Comparison of ENCODE assay signal across 8 mouse cellular contexts in the genomic region with DNA sequence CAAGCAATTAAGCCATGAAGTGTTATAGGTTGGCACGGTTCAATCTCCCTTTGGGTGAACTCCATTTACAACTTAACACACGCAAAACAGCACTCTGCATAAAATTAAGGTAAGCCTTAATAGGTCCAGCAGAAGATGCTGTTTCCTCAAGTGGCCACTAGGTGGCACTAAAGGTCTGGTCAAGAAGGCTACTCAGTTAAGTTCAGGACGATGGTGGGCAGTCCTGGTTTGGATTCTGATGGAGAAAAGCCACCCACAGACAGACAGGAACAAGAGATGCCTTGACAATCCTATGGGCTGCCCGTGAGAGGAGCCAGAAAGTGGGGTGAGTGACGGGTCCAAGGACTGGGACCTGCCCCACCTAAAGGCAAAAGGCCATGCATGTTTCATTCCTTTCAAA. TPM values are rescaled to one million over a fixed set of nuclear protein-coding genes. Genes with fewer than 3 reads are reported as not detected.
DNase-seq lines count a peak whose midpoint lies in the region; ATAC-seq and TF ChIP-seq lines count a peak whose summit lies in the region.

No protein-coding gene starts in this region.

- no peaks in the 10 kb centered on the region for H3K36me3 ChIP-seq in G1E (replicated peaks)
- no peaks in the 10 kb centered on the region for H3K36me3 ChIP-seq in forebrain, embryonic 12.5 days (replicated peaks)

- no peak overlapping the region for H3K4me3 ChIP-seq in G1E (ENCODE audit: low read depth, low read length)
- H3K4me3 ChIP-seq in forebrain, embryonic 12.5 days (replicated peaks) = no peak overlapping the region
- no peak overlapping the region for H3K4me3 ChIP-seq in layer of hippocampus, adult 2 months

- 4% methylated on average over 5 of the region's 5 CpGs for WGBS in forebrain, embryonic 12.5 days

- no peak for DNase-seq in G1E (ENCODE audit: low spot score)
- peak; percentile 83 for DNase-seq in heart, postnatal 4 days
- DNase-seq in layer of hippocampus, adult 2 months (ENCODE audit: low spot score in 2 of 2) = peak; percentile 54 to 79
- peak; percentile 82 for DNase-seq in lung, postnatal 36 days
- peak; percentile 86 for DNase-seq in retina, postnatal 1 day
- DNase-seq in thymus, postnatal 36 days = peak; percentile 46 to 59

- no peak overlapping the region for H3K4me2 ChIP-seq in forebrain, embryonic 12.5 days

- no peak overlapping the region for H3K27ac ChIP-seq in forebrain, embryonic 12.5 days
- H3K27ac ChIP-seq in layer of hippocampus, adult 2 months = no peak overlapping the region

- ATAC-seq in G1E (ENCODE audit: extremely low read depth, insufficient number of reproducible peaks, low FRiP score, poor library complexity, severe bottlenecking) = no peak
- ATAC-seq in cerebellum, adult (ENCODE audit: insufficient number of reproducible peaks, low FRiP score, low TSS enrichment) = peak; percentile 66
- peak; percentile 51; the same call in 1 of the 2 replicates for ATAC-seq in forebrain, embryonic 12.5 days (ENCODE audit: low FRiP score)

- no peaks in the 10 kb centered on the region; the same call in 1 of the 2 replicates for H3K4me1 ChIP-seq in G1E (ENCODE audit: insufficient read depth, low read depth, low read length)
- H3K4me1 ChIP-seq in forebrain, embryonic 12.5 days = no peaks in the 10 kb centered on the region

- H3K9ac ChIP-seq in forebrain, embryonic 12.5 days = no peak overlapping the region

- peaks cover 25% of the 10 kb centered on the region for H3K27me3 ChIP-seq in G1E (ENCODE audit: insufficient read depth, low read length)
- H3K27me3 ChIP-seq in forebrain, embryonic 12.5 days = no peaks in the 10 kb centered on the region

- peak; percentile 87 for TF ChIP-seq CTCF in G1E (IDR thresholded peaks at IDR 0.05; ENCODE audit: low read depth, low read length)
- TF ChIP-seq CTCF in layer of hippocampus, adult 2 months (conservative IDR thresholded peaks at IDR 0.05) = peak; percentile 96

- no peaks in the 10 kb centered on the region for H3K9me3 ChIP-seq in G1E (replicated peaks)
- H3K9me3 ChIP-seq in forebrain, embryonic 12.5 days = no peaks in the 10 kb centered on the region

RNA-seq across cellular contexts. Expression of gene Dnmt3l, which starts 13.6 kb away (rescaled TPM):
- not detected in 2 replicates for total RNA-seq in G1E (2014; fragmentation: Nextera tagmentation)
- 0.16 TPM in 1 of 2 replicates, not detected in the other for total RNA-seq in G1E (2017)
- polyA plus RNA-seq in G1E (2012) = not detected in 2 replicates
- polyA plus RNA-seq in forebrain, embryonic 12.5 days (2016; fragmentation: Nextera tagmentation; extraction: Ambion mirVana) = not detected in 2 replicates
- not detected for total RNA-seq in heart, postnatal 4 days (2021)
- total RNA-seq in layer of hippocampus, adult 2 months (2021) = not detected

RNA-seq across cellular contexts. Expression of gene Aire, which starts 15.3 kb away (rescaled TPM):
- total RNA-seq in G1E (2014; fragmentation: Nextera tagmentation) (not detected in 2 replicates), G1E (2017) (not detected in 2 replicates)
- polyA plus RNA-seq in G1E (2012) = 0.10 and 0.17 TPM in 2 replicates
- 0.11 and 0.19 TPM in 2 replicates for polyA plus RNA-seq in forebrain, embryonic 12.5 days (2016; fragmentation: Nextera tagmentation; extraction: Ambion mirVana)
- total RNA-seq in heart, postnatal 4 days (2021) = not detected
- under 1 TPM; 0.46 to 0.54 TPM for total RNA-seq in layer of hippocampus, adult 2 months (2021)

RNA-seq across cellular contexts. Expression of gene Pfkl, which starts 18.2 kb away (rescaled TPM):
- 38.5 and 48.7 TPM in 2 replicates for total RNA-seq in G1E (2014; fragmentation: Nextera tagmentation)
- total RNA-seq in G1E (2017) = 89.1 and 92.7 TPM in 2 replicates
- 182 and 214 TPM in 2 replicates for polyA plus RNA-seq in G1E (2012)
- polyA plus RNA-seq in forebrain, embryonic 12.5 days (2016; fragmentation: Nextera tagmentation; extraction: Ambion mirVana) = 134 and 135 TPM in 2 replicates
- 100 to 1,000 TPM; 118 to 133 TPM for total RNA-seq in heart, postnatal 4 days (2021)
- total RNA-seq in layer of hippocampus, adult 2 months (2021) = 100 to 1,000 TPM; 232 to 233 TPM

RNA-seq across cellular contexts. Expression of gene Icosl, which starts 41.0 kb away (rescaled TPM):
- not detected in 2 replicates for total RNA-seq in G1E (2014; fragmentation: Nextera tagmentation)
- total RNA-seq in G1E (2017) = 0.12 and 0.22 TPM in 2 replicates
- not detected in 2 replicates for polyA plus RNA-seq in G1E (2012)
- 1.3 and 1.4 TPM in 2 replicates for polyA plus RNA-seq in forebrain, embryonic 12.5 days (2016; fragmentation: Nextera tagmentation; extraction: Ambion mirVana)
- total RNA-seq in heart, postnatal 4 days (2021) = 1 to 10 TPM; 3.8 to 4.6 TPM
- total RNA-seq in layer of hippocampus, adult 2 months (2021) = 10 to 100 TPM in 1 of 2 experiments, 1 to 10 TPM in 1; 8.4 to 11.2 TPM

RNA-seq across cellular contexts. Expression of gene 1810043G02Rik, which starts 49.8 kb away (rescaled TPM):
- total RNA-seq in G1E (2014; fragmentation: Nextera tagmentation) = 6.9 and 13.6 TPM in 2 replicates
- 10.1 and 10.9 TPM in 2 replicates for total RNA-seq in G1E (2017)
- 27.1 and 30.3 TPM in 2 replicates for polyA plus RNA-seq in G1E (2012)
- polyA plus RNA-seq in forebrain, embryonic 12.5 days (2016; fragmentation: Nextera tagmentation; extraction: Ambion mirVana) = 28.1 and 32.2 TPM in 2 replicates
- total RNA-seq in heart, postnatal 4 days (2021) = 10 to 100 TPM; 10.5 to 12.6 TPM
- total RNA-seq in layer of hippocampus, adult 2 months (2021) = 10 to 100 TPM; 37.1 to 44.4 TPM
